Mouse (Mus musculus) kidney, adult 2 months (tissue): ENCODE results near the gene Ccdc33. TPM values are rescaled to one million over a fixed set of nuclear protein-coding genes. Genes with fewer than 3 reads are reported as not detected.
A peak's percentile ranks its signal among the peaks of the same experiment; 100 is the strongest.

ENCODE experiments used
- DNase-seq: peaks from one replicate; pipeline ENCODE4 v3.0.0; 2021
- H3K27ac ChIP-seq: fragments of 200-500 bp; 2 replicates; pipeline ENCODE4 v1.5.1; 2012; ENCODE audit warnings: low read depth, low read length, control low read depth, inconsistent platforms; ENCODE audit not compliant: insufficient read depth
- H3K27me3 ChIP-seq: fragments of 200-500 bp; replicated peaks from 2 replicates; pipeline ENCODE4 v1.6.1; 2012; ENCODE audit warnings: mild to moderate bottlenecking, moderate library complexity, low read length, inconsistent platforms; ENCODE audit not compliant: control insufficient read depth, insufficient read depth
- H3K36me3 ChIP-seq: fragments of 200-500 bp; 2 replicates; pipeline ENCODE4 v1.6.1; 2012; ENCODE audit warnings: mild to moderate bottlenecking, moderate library complexity, low read length, inconsistent platforms; ENCODE audit not compliant: control insufficient read depth, insufficient read depth
- H3K4me1 ChIP-seq: fragments of 200-500 bp; 2 replicates; pipeline ENCODE4 v1.6.1; 2011; ENCODE audit warnings: low read length; ENCODE audit not compliant: control insufficient read depth, insufficient read depth
- H3K4me3 ChIP-seq: fragments of 200-500 bp; 2 replicates; pipeline ENCODE4 v1.5.1; 2011; ENCODE audit warnings: mild to moderate bottlenecking, low read depth, low read length, control low read depth; ENCODE audit not compliant: insufficient read depth
- CTCF ChIP-seq: fragments of 200-500 bp; conservative IDR thresholded peaks from 2 replicates; pipeline ENCODE4 v1.5.1; 2011; ENCODE audit warnings: low read depth, mild to moderate bottlenecking, control low read depth, low read length, moderate library complexity, mixed read lengths; ENCODE audit not compliant: insufficient read depth, insufficient read length
- POLR2A ChIP-seq: fragments of 200-500 bp; IDR thresholded peaks from one replicate; pipeline ENCODE4 v1.6.1; 2011; ENCODE audit warnings: low read depth, low read length, control low read depth
- WGBS: fragments of 180-500 bp; shearing (Covaris S2); methylation state at CpG from one replicate; pipeline ENCODE4 v1.1.7; 2018; 5-methylcytosine and 5-hydroxymethylcytosine counted together
- polyA plus RNA-seq: library from polyadenylated mRNA; depleted of rRNA; stranded (reverse); fragments of >200 nt; gene quantifications from 2 replicates; pipeline ENCODE4 v1.2.3, GENCODE M21; 2012

Ccdc33 gene
- polyA plus RNA-seq, 1 experiment = not detected

GRCm38 (mm10) chr9:58060677-58061667, 57.7 kb downstream of the Ccdc33 start:
- WGBS = 15% methylated on average over 23 of the region's 23 CpGs
- Histone ChIP-seq H3K4me1 (no peaks in the 10 kb centered on the region), H3K36me3 (no peaks in the 10 kb centered on the region), H3K4me3 (no peak overlapping the region), H3K27me3 (peaks cover 2% of the 10 kb centered on the region; the same call in 1 of the 2 replicates), H3K27ac (no peak overlapping the region)
- peak; percentile 29 for DNase-seq
- TF ChIP-seq CTCF = no peak
- no peak for TF ChIP-seq POLR2A

GRCm38 (mm10) chr9:58059920-58060319, 58.7 kb downstream of the Ccdc33 start:
- DNase-seq = no peak
- H3K27ac ChIP-seq = no peak overlapping the region
- H3K27me3 ChIP-seq = peaks cover 2% of the 10 kb centered on the region; the same call in 1 of the 2 replicates
- H3K4me1 ChIP-seq = no peaks in the 10 kb centered on the region
- 48% methylated on average over 1 of the region's 1 CpGs for WGBS
- no peaks in the 10 kb centered on the region for H3K36me3 ChIP-seq
- no peak overlapping the region for H3K4me3 ChIP-seq
- no peak for TF ChIP-seq CTCF
- no peak for TF ChIP-seq POLR2A

- Histone ChIP-seq H3K27ac (no peak overlapping the region), H3K4me3 (no peak overlapping the region), H3K36me3 (no peaks in the 10 kb centered on the region), H3K4me1 (no peaks in the 10 kb centered on the region), H3K27me3 (no peaks in the 10 kb centered on the region)
- no peak for TF ChIP-seq POLR2A
- TF ChIP-seq CTCF = no peak
- WGBS = 51% methylated on average over 5 of the region's 5 CpGs
- peak; percentile 33 for DNase-seq
Observed at GRCm38 (mm10) chr9:58055666-58056065, 63.0 kb downstream of the Ccdc33 start.

GRCm38 (mm10) chr9:58054032-58054431, 64.6 kb downstream of the Ccdc33 start:
- DNase-seq = no peak
- Histone ChIP-seq H3K36me3 (no peaks in the 10 kb centered on the region), H3K4me3 (no peak overlapping the region), H3K27ac (no peak overlapping the region), H3K4me1 (no peaks in the 10 kb centered on the region), H3K27me3 (no peaks in the 10 kb centered on the region)
- WGBS = 97% methylated on average over 1 of the region's 1 CpGs
- no peak for TF ChIP-seq POLR2A
- no peak for TF ChIP-seq CTCF

GRCm38 (mm10) chr9:58053544-58053943, 65.1 kb downstream of the Ccdc33 start:
- WGBS = 71% methylated on average over 3 of the region's 3 CpGs
- DNase-seq = no peak
- Histone ChIP-seq H3K36me3 (no peaks in the 10 kb centered on the region), H3K27ac (no peak overlapping the region), H3K4me1 (no peaks in the 10 kb centered on the region), H3K27me3 (no peaks in the 10 kb centered on the region), H3K4me3 (no peak overlapping the region)
- TF ChIP-seq CTCF (no peak), POLR2A (no peak)

GRCm38 (mm10) chr9:58053102-58053501, 65.5 kb downstream of the Ccdc33 start:
- Histone ChIP-seq H3K4me1 (no peaks in the 10 kb centered on the region), H3K36me3 (no peaks in the 10 kb centered on the region), H3K4me3 (no peak overlapping the region), H3K27ac (no peak overlapping the region), H3K27me3 (no peaks in the 10 kb centered on the region)
- TF ChIP-seq POLR2A (no peak), CTCF (peak; percentile 77)
- peak; percentile 35 for DNase-seq
- WGBS = 42% methylated on average over 3 of the region's 3 CpGs

- WGBS = 63% methylated on average over 5 of the region's 5 CpGs
- Histone ChIP-seq H3K27ac (no peak overlapping the region), H3K4me1 (no peaks in the 10 kb centered on the region), H3K4me3 (no peak overlapping the region), H3K27me3 (no peaks in the 10 kb centered on the region), H3K36me3 (no peaks in the 10 kb centered on the region)
- no peak for TF ChIP-seq CTCF
- no peak for TF ChIP-seq POLR2A
- no peak for DNase-seq
Observed at GRCm38 (mm10) chr9:58051937-58052336, 66.7 kb downstream of the Ccdc33 start.
